Mouse (Mus musculus): ENCODE measurements at regions not wholly inside any gene's neighbourhood (a gene's known extent, or its start where the extent isn't known, plus 50 kb on each side); places are given as distances from the start of the nearest gene placed in this dataset.
A peak's percentile ranks its signal among the peaks of the same experiment; 100 is the strongest.

DNA sequence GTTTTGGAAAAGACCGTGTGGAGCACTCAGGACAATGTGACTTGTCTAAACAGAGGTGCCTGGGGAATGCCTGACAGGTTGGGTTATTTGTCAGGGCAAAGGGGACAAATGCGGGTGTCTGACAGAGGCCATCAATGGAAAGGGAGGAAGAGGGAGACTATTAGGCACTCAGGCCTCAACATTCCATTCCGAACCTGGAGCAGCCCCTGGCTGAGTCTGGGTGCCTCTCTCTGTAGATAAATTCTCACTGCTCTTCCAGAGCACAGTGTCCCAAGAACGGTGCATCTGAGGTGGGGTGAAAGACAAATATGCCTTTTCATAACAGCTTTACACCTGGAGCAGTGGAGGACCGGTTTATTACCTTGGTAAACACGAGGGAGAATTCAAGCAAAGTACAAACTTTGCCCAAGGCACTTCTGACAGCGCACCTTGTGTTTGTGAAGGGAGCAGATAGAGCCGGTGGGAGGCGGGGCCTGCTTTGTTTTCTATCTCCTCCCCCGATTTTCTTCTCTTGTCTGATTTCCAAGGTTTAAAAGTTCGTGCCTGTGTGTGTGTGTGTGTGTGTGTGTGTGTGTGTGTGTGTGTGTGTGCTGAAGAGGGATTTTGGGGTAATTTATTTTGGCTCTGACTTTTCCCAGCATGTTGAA, 68.4 kb upstream of the Bcl6 start:
- Histone ChIP-seq H3K9ac (no peak overlapping the region), H3K36me3 (no peaks in the 10 kb centered on the region), H3K9me3 (no peaks in the 10 kb centered on the region), H3K27ac (peak overlapping the region; percentile 17; the same call in 1 of the 2 replicates), H3K4me2 (replicated peaks) (no peak overlapping the region), H3K4me3 (no peak overlapping the region), H3K27me3 (no peaks in the 10 kb centered on the region), H3K4me1 (peaks cover 13% of the 10 kb centered on the region; the same call in 1 of the 2 replicates)
- WGBS: 33% methylated on average over 11 of the region's 11 CpGs
- no peak; the same call in 1 of the 2 replicates for ATAC-seq (ENCODE audit: insufficient number of reproducible peaks, insufficient read depth, low FRiP score, low TSS enrichment)

DNA sequence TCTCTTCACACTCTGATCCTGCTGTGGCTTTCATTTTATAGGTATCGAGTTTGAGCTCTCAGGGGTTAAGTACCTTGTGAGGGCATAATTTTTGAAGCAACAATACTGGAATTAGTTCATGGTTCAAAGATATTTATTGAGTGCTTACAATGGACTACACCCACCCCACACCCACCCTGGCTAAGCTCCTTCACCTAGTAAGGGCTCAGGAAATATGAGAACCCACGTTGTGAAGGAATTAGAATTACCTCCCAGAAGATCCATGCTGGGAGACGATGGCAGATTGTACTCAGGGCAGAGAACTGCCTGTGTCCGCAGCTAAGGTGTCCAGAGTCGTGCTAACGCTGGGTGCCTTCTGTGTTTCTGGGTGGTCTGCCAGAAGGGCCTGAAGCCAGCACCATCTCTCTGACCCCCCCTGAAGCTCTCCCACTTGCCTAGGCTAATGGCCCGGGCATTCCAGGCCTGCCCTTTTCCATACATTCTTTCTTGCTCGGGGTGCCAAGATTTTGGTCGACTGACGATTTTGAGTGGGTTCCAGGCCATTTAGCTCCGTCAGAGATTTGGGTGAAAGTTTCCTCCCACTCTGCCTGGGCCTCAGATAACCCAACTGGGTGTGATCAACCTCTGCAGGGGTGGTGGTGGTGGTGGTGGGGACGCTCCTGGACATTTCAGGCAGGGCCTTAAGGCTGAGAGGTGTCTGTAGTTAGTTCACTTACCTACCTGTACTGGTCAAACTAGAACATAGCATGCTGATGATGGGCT, 67.7 kb upstream of the Bcl6 start:
- no peaks in the 10 kb centered on the region for H3K36me3 ChIP-seq
- H3K27me3 ChIP-seq: no peaks in the 10 kb centered on the region
- no peaks in the 10 kb centered on the region for H3K9me3 ChIP-seq
- peaks cover 13% of the 10 kb centered on the region; the same call in 1 of the 2 replicates for H3K4me1 ChIP-seq
- ATAC-seq (ENCODE audit: insufficient number of reproducible peaks, insufficient read depth, low FRiP score, low TSS enrichment): no peak
- H3K9ac ChIP-seq: no peak overlapping the region
- no peak overlapping the region for H3K4me2 ChIP-seq (replicated peaks)
- no peak overlapping the region for H3K4me3 ChIP-seq
- H3K27ac ChIP-seq: peak overlapping the region; percentile 17; the same call in 1 of the 2 replicates
- 64% methylated on average over 12 of the region's 12 CpGs for WGBS

DNA sequence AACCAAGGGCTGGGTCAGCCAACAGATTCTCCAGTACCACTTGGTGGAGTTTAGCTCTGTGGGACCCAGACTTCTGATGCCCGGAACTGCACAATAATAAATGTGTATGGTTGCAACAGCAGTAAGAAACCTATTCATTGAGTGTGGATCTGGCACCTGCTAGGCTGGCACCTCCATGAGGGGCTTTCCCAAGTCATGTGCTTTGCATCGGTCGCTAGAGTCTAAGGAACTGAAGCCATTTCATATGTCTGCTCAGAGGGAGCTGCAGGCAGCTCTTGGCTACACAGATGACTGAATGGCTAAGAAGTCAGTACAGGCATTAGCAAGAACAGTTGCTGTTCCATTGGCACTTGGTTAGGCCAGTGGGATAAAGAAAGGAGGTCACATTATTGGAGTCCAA, 65.6 kb upstream of the Bcl6 start:
- Histone ChIP-seq H3K4me3 (no peak overlapping the region), H3K9ac (no peak overlapping the region), H3K4me2 (replicated peaks) (no peak overlapping the region), H3K27me3 (no peaks in the 10 kb centered on the region), H3K36me3 (no peaks in the 10 kb centered on the region), H3K4me1 (peaks cover 13% of the 10 kb centered on the region; the same call in 1 of the 2 replicates), H3K9me3 (no peaks in the 10 kb centered on the region), H3K27ac (no peak overlapping the region)
- no peak for ATAC-seq (ENCODE audit: insufficient number of reproducible peaks, insufficient read depth, low FRiP score, low TSS enrichment)
- 95% methylated on average over 3 of the region's 3 CpGs for WGBS

DNA sequence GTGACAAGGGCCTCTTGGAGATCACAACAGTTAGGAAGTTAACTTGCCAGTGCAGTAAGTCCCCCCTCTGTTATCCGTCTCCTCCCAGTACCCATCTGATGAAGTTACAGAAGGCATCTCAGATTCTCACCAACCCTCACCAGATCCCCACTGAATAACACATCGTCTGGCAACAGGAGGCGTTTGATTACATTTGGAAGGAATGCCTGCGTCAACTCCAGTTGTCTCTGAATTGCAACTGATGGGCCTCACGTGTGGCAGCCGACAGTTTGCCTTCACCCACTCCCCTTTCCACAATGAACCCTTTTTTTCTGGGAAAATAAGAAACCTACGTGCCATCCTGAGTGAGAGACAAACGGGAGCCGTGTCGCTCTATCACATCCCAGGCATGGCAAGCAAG, 64.8 kb upstream of the Bcl6 start:
- Histone ChIP-seq H3K9ac (no peak overlapping the region), H3K9me3 (no peaks in the 10 kb centered on the region), H3K4me1 (peaks cover 13% of the 10 kb centered on the region; the same call in 1 of the 2 replicates), H3K4me3 (no peak overlapping the region), H3K27ac (no peak overlapping the region), H3K4me2 (replicated peaks) (no peak overlapping the region), H3K27me3 (no peaks in the 10 kb centered on the region), H3K36me3 (no peaks in the 10 kb centered on the region)
- no peak for ATAC-seq (ENCODE audit: insufficient number of reproducible peaks, insufficient read depth, low FRiP score, low TSS enrichment)
- 70% methylated on average over 10 of the region's 10 CpGs for WGBS

DNA sequence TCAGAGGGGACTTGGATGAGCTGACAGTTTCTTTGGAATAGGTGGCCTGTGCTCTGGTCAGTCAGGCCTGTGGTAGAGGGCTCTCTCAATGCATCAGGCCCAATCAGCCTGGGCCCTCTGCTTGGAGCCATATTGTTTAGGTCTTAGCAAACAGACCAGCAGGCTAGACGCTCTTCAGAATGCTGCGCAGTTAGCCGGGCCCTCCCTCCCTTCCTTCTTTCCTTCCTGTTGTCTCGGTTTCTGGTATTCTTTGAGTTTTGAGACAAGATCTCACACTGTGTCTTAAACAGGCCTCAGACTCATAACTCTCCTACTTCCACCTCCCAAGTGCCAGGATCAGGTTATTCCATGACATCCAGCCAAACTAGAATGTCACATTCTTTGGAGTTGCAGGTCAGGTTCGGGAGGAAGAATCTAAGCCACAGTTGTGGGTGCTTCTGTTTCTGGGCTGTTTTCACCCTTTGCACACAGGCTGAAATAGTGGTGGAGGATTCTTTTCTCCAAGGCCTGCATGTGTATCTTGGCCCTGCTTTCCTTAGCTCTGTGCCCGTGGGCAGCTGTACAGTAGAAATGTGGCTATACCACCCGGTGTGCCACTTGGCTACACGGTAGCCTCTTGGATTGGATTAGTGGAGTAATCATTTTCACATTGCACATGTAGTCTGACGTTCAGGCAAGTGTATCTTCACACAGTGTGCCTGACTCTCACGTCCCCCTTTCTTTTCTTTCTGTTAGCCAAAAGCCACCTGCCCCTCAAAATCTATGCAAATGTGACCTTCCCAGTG, 62.4 kb upstream of the Bcl6 start:
- H3K4me1 ChIP-seq: peaks cover 1% of the 10 kb centered on the region; the same call in 1 of the 2 replicates
- 81% methylated on average over 10 of the region's 10 CpGs for WGBS

DNA sequence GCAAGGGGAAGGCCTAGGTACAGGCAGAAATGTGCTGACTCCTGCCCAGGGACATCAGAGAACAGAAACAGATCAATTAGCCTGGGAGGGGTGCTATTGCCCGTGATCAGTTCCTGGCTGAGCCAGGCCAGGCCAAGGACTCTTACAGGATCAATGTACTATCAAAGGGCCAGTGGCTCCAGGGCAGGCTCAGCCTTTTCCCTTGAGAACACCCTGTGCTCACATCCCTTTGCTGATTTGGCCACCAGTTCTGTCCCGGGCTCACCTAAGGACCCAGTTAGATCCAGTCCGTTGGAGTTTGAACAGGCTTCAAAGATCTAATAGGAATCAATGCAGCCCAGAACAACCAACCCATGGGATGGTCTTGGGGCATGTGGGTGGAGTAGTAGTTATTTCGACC, 55.1 kb upstream of the Bcl6 start:
- Histone ChIP-seq H3K4me1 (no peaks in the 10 kb centered on the region), H3K27ac (no peak overlapping the region), H3K4me2 (replicated peaks) (no peak overlapping the region), H3K9me3 (no peaks in the 10 kb centered on the region), H3K4me3 (no peak overlapping the region), H3K9ac (no peak overlapping the region), H3K27me3 (no peaks in the 10 kb centered on the region), H3K36me3 (no peaks in the 10 kb centered on the region)
- no peak for ATAC-seq (ENCODE audit: insufficient number of reproducible peaks, insufficient read depth, low FRiP score, low TSS enrichment)
- 75% methylated on average over 4 of the region's 4 CpGs for WGBS

More for the DNA sequence above, 62.4 kb upstream of the Bcl6 start:
- H3K4me2 ChIP-seq (replicated peaks): no peak overlapping the region
- no peaks in the 10 kb centered on the region for H3K36me3 ChIP-seq
- H3K27ac ChIP-seq: no peak overlapping the region
- H3K27me3 ChIP-seq: no peaks in the 10 kb centered on the region
- H3K9me3 ChIP-seq: no peaks in the 10 kb centered on the region
- ATAC-seq (ENCODE audit: insufficient number of reproducible peaks, insufficient read depth, low FRiP score, low TSS enrichment): no peak
- no peak overlapping the region for H3K9ac ChIP-seq
- no peak overlapping the region for H3K4me3 ChIP-seq

DNA sequence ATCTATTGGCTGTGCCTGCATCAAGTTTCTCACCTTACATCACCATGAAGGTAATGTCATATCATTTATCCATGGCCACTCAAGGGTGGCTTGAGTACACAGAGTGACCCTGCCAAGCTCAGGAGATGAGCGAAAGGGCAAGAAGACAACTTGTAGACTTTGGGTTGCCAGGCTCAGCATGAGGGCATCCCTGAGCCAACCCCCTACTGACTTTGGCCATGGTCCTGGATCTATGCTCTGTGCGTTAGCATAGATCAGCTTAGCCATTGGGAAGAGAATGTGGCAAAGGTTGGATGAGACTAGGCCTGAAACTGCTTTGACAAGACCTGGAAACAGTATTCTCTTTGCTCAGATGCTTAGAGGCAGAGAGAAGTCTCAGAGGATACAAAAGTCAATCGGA, 54.3 kb upstream of the Bcl6 start:
- no peak overlapping the region for H3K27ac ChIP-seq
- no peaks in the 10 kb centered on the region for H3K9me3 ChIP-seq
- no peaks in the 10 kb centered on the region for H3K36me3 ChIP-seq
- H3K4me1 ChIP-seq: no peaks in the 10 kb centered on the region
- H3K4me2 ChIP-seq (replicated peaks): no peak overlapping the region
- no peak overlapping the region for H3K9ac ChIP-seq
- no peak for ATAC-seq (ENCODE audit: insufficient number of reproducible peaks, insufficient read depth, low FRiP score, low TSS enrichment)
- H3K4me3 ChIP-seq: no peak overlapping the region
- WGBS: 92% methylated on average over 3 of the region's 3 CpGs
- no peaks in the 10 kb centered on the region for H3K27me3 ChIP-seq

DNA sequence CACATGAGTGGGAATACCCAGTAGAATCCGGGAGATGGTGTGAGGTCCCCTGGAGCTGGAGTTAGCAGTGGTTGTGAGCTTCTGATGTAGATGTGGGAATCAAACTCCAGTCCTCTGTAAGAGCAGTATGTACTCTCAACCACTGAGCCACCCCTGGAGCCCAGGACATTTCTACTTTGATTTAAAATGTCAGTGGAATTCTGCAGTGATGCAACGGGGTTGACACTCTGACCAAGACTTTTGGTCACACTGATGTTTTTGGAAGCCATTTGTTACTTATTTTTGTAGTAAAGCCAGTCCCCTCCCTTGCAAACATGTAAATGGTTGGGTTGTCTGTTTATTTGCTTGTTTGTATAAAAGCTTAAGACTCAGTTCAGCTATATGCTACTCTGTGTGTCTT, 53.6 kb upstream of the Bcl6 start:
- Histone ChIP-seq H3K27ac (no peak overlapping the region), H3K4me3 (no peak overlapping the region), H3K36me3 (no peaks in the 10 kb centered on the region), H3K9me3 (no peaks in the 10 kb centered on the region), H3K9ac (no peak overlapping the region), H3K4me1 (no peaks in the 10 kb centered on the region), H3K27me3 (no peaks in the 10 kb centered on the region), H3K4me2 (replicated peaks) (no peak overlapping the region)
- 69% methylated on average over 2 of the region's 2 CpGs for WGBS
- ATAC-seq (ENCODE audit: insufficient number of reproducible peaks, insufficient read depth, low FRiP score, low TSS enrichment): no peak

DNA sequence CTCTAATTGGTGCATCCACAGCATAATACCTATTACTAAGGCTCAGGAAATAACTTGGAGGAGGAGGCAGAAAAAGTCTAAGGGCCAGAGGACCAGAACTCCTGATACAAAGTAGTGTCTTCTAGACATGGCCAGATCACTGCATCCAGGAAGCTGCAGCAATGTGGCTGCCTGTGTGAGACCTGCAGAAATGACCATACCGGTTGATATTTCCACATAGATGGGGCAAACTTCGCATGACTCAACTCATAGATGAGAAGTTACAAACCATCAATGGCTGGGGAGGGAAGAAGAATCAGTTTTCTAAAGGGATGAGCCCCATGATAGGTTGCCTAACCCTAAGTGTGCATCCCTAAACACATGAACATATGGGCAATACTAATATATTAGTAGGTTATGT, 52.8 kb upstream of the Bcl6 start:
- H3K9ac ChIP-seq: no peak overlapping the region
- no peaks in the 10 kb centered on the region for H3K27me3 ChIP-seq
- WGBS: 82% methylated on average over 2 of the region's 2 CpGs
- no peak overlapping the region for H3K4me2 ChIP-seq (replicated peaks)
- no peak overlapping the region for H3K27ac ChIP-seq
- H3K9me3 ChIP-seq: no peaks in the 10 kb centered on the region
- H3K4me3 ChIP-seq: no peak overlapping the region
- H3K36me3 ChIP-seq: no peaks in the 10 kb centered on the region
- no peak for ATAC-seq (ENCODE audit: insufficient number of reproducible peaks, insufficient read depth, low FRiP score, low TSS enrichment)
- H3K4me1 ChIP-seq: no peaks in the 10 kb centered on the region

DNA sequence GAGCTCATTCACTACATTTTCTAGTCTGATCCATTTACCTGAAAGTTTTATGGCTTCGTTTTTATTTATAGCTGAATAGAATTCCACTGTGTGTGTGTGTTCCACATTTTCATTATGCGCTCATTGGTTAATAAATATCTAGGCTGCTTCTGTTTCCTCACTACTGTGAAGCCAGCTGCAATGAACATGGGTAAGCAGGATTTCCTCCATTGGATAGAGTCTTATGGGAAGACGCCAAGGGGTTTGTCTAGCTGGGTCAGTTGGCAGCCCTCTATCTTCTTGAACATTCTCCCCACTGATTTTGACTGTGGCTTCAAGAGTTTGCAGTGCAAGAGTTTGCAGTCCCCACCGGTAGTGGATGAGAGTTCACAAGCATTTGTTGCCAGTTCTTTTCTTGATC, 51.1 kb upstream of the Bcl6 start:
- H3K9me3 ChIP-seq: no peaks in the 10 kb centered on the region
- WGBS: 89% methylated on average over 4 of the region's 4 CpGs
- H3K9ac ChIP-seq: no peak overlapping the region

More for the DNA sequence above, 51.1 kb upstream of the Bcl6 start:
- ATAC-seq (ENCODE audit: insufficient number of reproducible peaks, insufficient read depth, low FRiP score, low TSS enrichment): no peak
- H3K4me2 ChIP-seq (replicated peaks): no peak overlapping the region
- H3K27me3 ChIP-seq: no peaks in the 10 kb centered on the region
- H3K4me3 ChIP-seq: no peak overlapping the region
- no peaks in the 10 kb centered on the region for H3K36me3 ChIP-seq
- H3K27ac ChIP-seq: no peak overlapping the region
- no peaks in the 10 kb centered on the region for H3K4me1 ChIP-seq

Measured in embryonic facial prominence, embryonic 12.5 days (tissue).